Mouse (Mus musculus) neural tube, embryonic 15.5 days (tissue): Measurements from ENCODE around the gene Plekho1. TPM values are rescaled to one million over a fixed set of nuclear protein-coding genes. Genes with fewer than 3 reads are reported as not detected.

Source experiments
- ATAC-seq: fragments of 200-750 bp; cut with Nextera tagmentation; 2 replicates; pipeline ENCODE4 v1.8.0; 2017; ENCODE audit warnings: mild to moderate bottlenecking, moderate TSS enrichment, moderate library complexity; ENCODE audit not compliant: low FRiP score
- H3K27ac ChIP-seq: fragments of 300-500 bp; sonication (generic); replicated peaks from 2 replicates; pipeline ENCODE4 v1.5.1; 2015; ENCODE audit warnings: mild to moderate bottlenecking, inconsistent platforms
- H3K27me3 ChIP-seq: fragments of 300-500 bp; sonication (generic); replicated peaks from 2 replicates; pipeline ENCODE4 v1.6.1; 2015; ENCODE audit warnings: inconsistent platforms
- H3K36me3 ChIP-seq: fragments of 300-500 bp; sonication (generic); 2 replicates; pipeline ENCODE4 v1.6.1; 2015; ENCODE audit warnings: inconsistent platforms
- H3K4me1 ChIP-seq: fragments of 300-500 bp; sonication (generic); 2 replicates; pipeline ENCODE4 v1.6.1; 2015; ENCODE audit warnings: inconsistent platforms
- H3K4me2 ChIP-seq: fragments of 300-500 bp; sonication (generic); 2 replicates; pipeline ENCODE4 v1.6.1; 2015; ENCODE audit warnings: inconsistent platforms, mild to moderate bottlenecking, moderate library complexity
- H3K4me3 ChIP-seq: fragments of 300-500 bp; sonication (generic); replicated peaks from 2 replicates; pipeline ENCODE4 v1.5.1; 2015; ENCODE audit warnings: mild to moderate bottlenecking, inconsistent platforms
- H3K9ac ChIP-seq: fragments of 300-500 bp; sonication (generic); replicated peaks from 2 replicates; pipeline ENCODE4 v1.6.1; 2015; ENCODE audit warnings: mild to moderate bottlenecking, inconsistent platforms
- H3K9me3 ChIP-seq: fragments of 300-500 bp; sonication (generic); replicated peaks from 2 replicates; pipeline ENCODE4 v1.6.1; 2016; ENCODE audit warnings: inconsistent platforms
- WGBS: fragments of 180-500 bp; shearing (Covaris S2); methylation state at CpG from one replicate; pipeline ENCODE4 v1.1.7; 2015; ENCODE audit warnings: mixed read lengths; 5-methylcytosine and 5-hydroxymethylcytosine counted together
- polyA plus RNA-seq: library from polyadenylated mRNA; unstranded; fragments of >200 nt; fragmentation: Nextera tagmentation; extraction: Ambion mirVana; gene quantifications from 2 replicates; pipeline ENCODE4 v1.2.1, GENCODE M21; 2015

Gene Plekho1
- polyA plus RNA-seq, 1 experiment from 2014 or later = 48.6 TPM

- Histone ChIP-seq H3K4me1 (peaks cover 20% of the 10 kb centered on the region), H3K9ac (no peak overlapping the region), H3K27ac (no peak overlapping the region), H3K4me2 (no peak overlapping the region), H3K27me3 (no peaks in the 10 kb centered on the region), H3K36me3 (no peaks in the 10 kb centered on the region), H3K9me3 (no peaks in the 10 kb centered on the region), H3K4me3 (no peak overlapping the region)
- 63% methylated on average over 9 of the region's 9 CpGs for WGBS
- ATAC-seq = no peak
Observed at GRCm38 (mm10) chr3:96000921-96001501, 5.2 kb upstream of the Plekho1 start.

- 83% methylated on average over 14 of the region's 14 CpGs for WGBS
- Histone ChIP-seq H3K4me1 (peaks cover 20% of the 10 kb centered on the region), H3K4me2 (no peak overlapping the region), H3K9me3 (no peaks in the 10 kb centered on the region), H3K9ac (no peak overlapping the region), H3K4me3 (no peak overlapping the region), H3K36me3 (no peaks in the 10 kb centered on the region), H3K27ac (no peak overlapping the region), H3K27me3 (no peaks in the 10 kb centered on the region)
- ATAC-seq = no peak
Observed at GRCm38 (mm10) chr3:96000080-96000632, 4.4 kb upstream of the Plekho1 start.

GRCm38 (mm10) chr3:95999308-96000079, 3.7 kb upstream of the Plekho1 start:
- Histone ChIP-seq H3K4me3 (no peak overlapping the region), H3K9ac (no peak overlapping the region), H3K36me3 (no peaks in the 10 kb centered on the region), H3K27me3 (no peaks in the 10 kb centered on the region), H3K4me1 (peaks cover 20% of the 10 kb centered on the region), H3K9me3 (no peaks in the 10 kb centered on the region), H3K4me2 (no peak overlapping the region), H3K27ac (no peak overlapping the region)
- WGBS = 91% methylated on average over 12 of the region's 12 CpGs
- no peak for ATAC-seq

- no peaks in the 10 kb centered on the region for H3K27me3 ChIP-seq
- 11% methylated on average over 9 of the region's 9 CpGs for WGBS
- H3K9ac ChIP-seq = peak overlapping the region; percentile 29; the same call in 1 of the 2 replicates
- peak overlapping the region; percentile 80 for H3K4me3 ChIP-seq
- H3K27ac ChIP-seq = peak overlapping the region; percentile 98
- peaks cover 43% of the 10 kb centered on the region for H3K4me1 ChIP-seq
- peak overlapping the region; percentile 77 for H3K4me2 ChIP-seq
- H3K36me3 ChIP-seq = peaks cover 5% of the 10 kb centered on the region; the same call in 1 of the 2 replicates
- no peaks in the 10 kb centered on the region for H3K9me3 ChIP-seq
- no peak for ATAC-seq
Observed at GRCm38 (mm10) chr3:95997203-95997721, 1.5 kb upstream of the Plekho1 start.

DNA sequence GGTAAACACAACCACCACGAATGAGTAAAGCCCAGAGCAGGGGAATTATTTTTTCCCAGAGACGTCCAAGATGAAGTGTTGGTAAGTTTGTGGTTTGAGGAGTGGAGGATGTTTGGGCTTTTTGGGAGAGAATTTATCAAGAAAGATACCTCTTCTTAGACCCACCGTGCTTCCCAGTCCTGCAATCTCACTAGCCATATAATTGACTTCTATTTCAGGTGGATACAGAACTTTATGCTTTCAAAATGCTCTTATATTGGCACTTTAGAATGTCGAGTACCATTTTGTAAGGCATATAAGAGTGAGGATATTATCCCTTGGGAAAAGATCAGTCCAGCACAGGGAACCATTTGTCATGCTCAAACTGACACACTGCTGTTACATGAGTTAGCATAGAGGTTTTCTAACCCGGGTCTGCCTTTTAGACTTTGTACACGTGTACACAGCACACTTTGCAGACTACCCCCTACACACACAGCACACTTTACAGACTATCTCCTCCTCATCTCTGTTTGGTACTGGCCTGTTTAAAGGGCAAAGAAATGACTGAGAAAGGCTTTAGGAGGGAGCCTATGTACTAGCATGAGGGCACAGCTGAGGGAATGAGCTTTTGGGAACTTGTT, 761 bp upstream of the Plekho1 start:
- Histone ChIP-seq H3K9me3 (no peaks in the 10 kb centered on the region), H3K27me3 (no peaks in the 10 kb centered on the region), H3K4me2 (peak overlapping the region; percentile 77), H3K27ac (peak overlapping the region; percentile 98), H3K4me3 (peak overlapping the region; percentile 80), H3K36me3 (peaks cover 11% of the 10 kb centered on the region), H3K4me1 (peaks cover 47% of the 10 kb centered on the region), H3K9ac (peak overlapping the region; percentile 96)
- 7% methylated on average over 6 of the region's 6 CpGs for WGBS
- ATAC-seq = no peak

DNA sequence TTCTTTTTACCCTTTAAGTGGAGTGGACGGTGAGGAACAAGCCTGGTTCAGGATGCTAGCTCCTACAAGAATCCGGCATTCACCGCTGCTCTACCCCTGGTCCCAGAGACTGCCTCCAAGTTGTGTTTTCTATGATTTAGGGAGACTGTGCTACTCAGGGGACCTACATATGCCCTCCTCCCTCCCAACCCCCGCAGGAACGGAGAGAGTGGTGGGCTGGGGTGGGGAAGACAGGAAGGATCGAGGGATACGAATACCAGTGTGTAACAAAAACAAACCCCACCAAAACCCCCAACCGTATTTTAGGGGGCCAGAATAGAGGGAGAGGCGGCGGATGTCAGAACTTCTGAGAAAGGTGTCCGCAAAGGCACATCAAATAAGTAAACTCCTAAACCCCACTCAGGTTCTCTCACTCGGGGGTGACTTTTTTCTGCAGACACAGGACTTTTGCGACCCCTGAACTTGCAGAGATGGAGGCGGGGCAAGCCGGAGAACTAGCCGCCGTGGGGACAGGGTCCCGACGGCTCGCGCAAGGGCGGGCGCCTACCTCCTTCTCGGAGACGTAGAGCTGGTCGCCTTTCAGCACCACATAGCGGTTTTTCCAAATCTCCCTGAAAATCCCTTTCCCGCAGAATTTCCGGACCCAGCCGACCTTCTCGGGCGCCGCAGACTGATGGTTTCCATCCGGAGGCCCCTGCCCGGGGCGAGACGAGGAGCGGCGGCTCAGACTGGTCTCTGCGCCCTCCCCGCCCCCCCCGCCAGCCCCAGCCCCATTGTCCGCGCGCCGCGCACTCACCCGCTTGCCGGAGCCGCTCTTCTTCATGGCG, 613 bp downstream of the Plekho1 start:
- Histone ChIP-seq H3K36me3 (peaks cover 25% of the 10 kb centered on the region), H3K9me3 (no peaks in the 10 kb centered on the region), H3K4me1 (peaks cover 43% of the 10 kb centered on the region), H3K4me2 (peak overlapping the region; percentile 77), H3K27ac (peak overlapping the region; percentile 98), H3K9ac (peak overlapping the region; percentile 96), H3K27me3 (no peaks in the 10 kb centered on the region), H3K4me3 (peak overlapping the region; percentile 80)
- peak; percentile 63 for ATAC-seq
- under 1% methylated on average over 49 of the region's 51 CpGs for WGBS

- Histone ChIP-seq H3K9me3 (no peaks in the 10 kb centered on the region), H3K27me3 (no peaks in the 10 kb centered on the region), H3K4me1 (peaks cover 43% of the 10 kb centered on the region), H3K4me2 (peak overlapping the region; percentile 77), H3K4me3 (peak overlapping the region; percentile 80), H3K9ac (peak overlapping the region; percentile 96), H3K36me3 (peaks cover 33% of the 10 kb centered on the region), H3K27ac (peak overlapping the region; percentile 98)
- WGBS = 5% methylated on average over 6 of the region's 6 CpGs
- ATAC-seq = no peak
Observed at GRCm38 (mm10) chr3:95994381-95994846, 1.4 kb downstream of the Plekho1 start.

DNA sequence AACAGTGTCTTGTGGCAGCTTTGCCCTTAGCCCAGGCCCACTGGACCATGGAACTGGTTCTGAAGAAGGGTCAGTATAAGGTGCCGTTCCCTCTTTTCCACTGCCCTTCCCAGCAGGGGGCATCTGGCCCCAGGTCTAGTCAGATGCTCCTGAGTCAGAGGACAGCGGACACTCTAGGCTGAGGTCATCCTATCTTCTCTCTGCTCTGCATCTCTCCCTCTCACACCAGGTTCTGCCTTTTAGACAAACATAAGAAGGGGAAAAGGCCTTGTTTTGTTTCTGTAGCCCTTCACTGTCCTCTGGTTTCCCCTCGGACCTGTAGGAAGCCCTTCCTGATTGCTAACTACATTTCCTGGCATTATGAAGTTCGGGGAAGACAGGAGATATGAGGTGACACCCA, 1.9 kb downstream of the Plekho1 start:
- Histone ChIP-seq H3K27ac (peak overlapping the region; percentile 98), H3K4me1 (peaks cover 43% of the 10 kb centered on the region), H3K9ac (peak overlapping the region; percentile 96), H3K4me2 (peak overlapping the region; percentile 77), H3K9me3 (no peaks in the 10 kb centered on the region), H3K27me3 (no peaks in the 10 kb centered on the region), H3K36me3 (peaks cover 38% of the 10 kb centered on the region), H3K4me3 (peak overlapping the region; percentile 80)
- WGBS = 22% methylated on average over 4 of the region's 4 CpGs
- ATAC-seq = no peak

- Histone ChIP-seq H3K9ac (peak overlapping the region; percentile 96), H3K36me3 (peaks cover 46% of the 10 kb centered on the region), H3K9me3 (no peaks in the 10 kb centered on the region), H3K4me1 (peaks cover 43% of the 10 kb centered on the region), H3K4me2 (peak overlapping the region; percentile 77), H3K27ac (peak overlapping the region; percentile 98), H3K27me3 (no peaks in the 10 kb centered on the region), H3K4me3 (peak overlapping the region; percentile 80)
- WGBS = 26% methylated on average over 5 of the region's 5 CpGs
- no peak for ATAC-seq
Observed at GRCm38 (mm10) chr3:95992990-95993603, 2.7 kb downstream of the Plekho1 start.

- Histone ChIP-seq H3K9ac (no peak overlapping the region), H3K36me3 (peaks cover 55% of the 10 kb centered on the region), H3K9me3 (no peaks in the 10 kb centered on the region), H3K27me3 (no peaks in the 10 kb centered on the region), H3K4me1 (peaks cover 44% of the 10 kb centered on the region), H3K4me3 (no peak overlapping the region), H3K4me2 (no peak overlapping the region), H3K27ac (no peak overlapping the region)
- WGBS = 91% methylated on average over 12 of the region's 12 CpGs
- ATAC-seq = no peak
Observed at GRCm38 (mm10) chr3:95990413-95990941, 5.3 kb downstream of the Plekho1 start.
